8 mouse cellular contexts compared by ENCODE assay signal in genomic region chr13:23518885-23519284, GRCm38 (mm10). TPM values are rescaled to one million over a fixed set of nuclear protein-coding genes. Genes with fewer than 3 reads are reported as not detected.
DNase-seq lines count a peak whose midpoint lies in the region; ATAC-seq and TF ChIP-seq lines count a peak whose summit lies in the region.

No protein-coding gene starts in this region.

- no peaks in the 10 kb centered on the region for H3K9me3 ChIP-seq in G1E (replicated peaks)
- H3K9me3 ChIP-seq in hindbrain, embryonic 13.5 days = no peaks in the 10 kb centered on the region
- no peaks in the 10 kb centered on the region for H3K9me3 ChIP-seq in lung, postnatal 0 days (ENCODE audit: low read length)

- peak overlapping the region; percentile 67 for H3K4me3 ChIP-seq in G1E (ENCODE audit: low read depth, low read length)
- peak overlapping the region; percentile 37 for H3K4me3 ChIP-seq in hindbrain, embryonic 13.5 days
- H3K4me3 ChIP-seq in lung, postnatal 0 days (ENCODE audit: low read depth, low read length) = peak overlapping the region; percentile 52

- H3K27ac ChIP-seq in hindbrain, embryonic 13.5 days = no peak overlapping the region
- peak overlapping the region; percentile 74 for H3K27ac ChIP-seq in lung, postnatal 0 days (ENCODE audit: low read length)

- under 1% methylated on average over 6 of the region's 6 CpGs for WGBS in hindbrain, embryonic 13.5 days
- under 1% methylated on average over 6 of the region's 6 CpGs for WGBS in lung, postnatal 0 days

- no peak for TF ChIP-seq CTCF in G1E (IDR thresholded peaks at IDR 0.05; ENCODE audit: low read depth, low read length)
- TF ChIP-seq CTCF in lung, postnatal 0 days (IDR thresholded peaks at IDR 0.05) = no peak

- no peaks in the 10 kb centered on the region for H3K36me3 ChIP-seq in G1E (replicated peaks)
- H3K36me3 ChIP-seq in hindbrain, embryonic 13.5 days = no peaks in the 10 kb centered on the region
- no peaks in the 10 kb centered on the region for H3K36me3 ChIP-seq in lung, postnatal 0 days (ENCODE audit: insufficient read depth, low read length)

- H3K27me3 ChIP-seq in G1E (ENCODE audit: insufficient read depth, low read length) = no peaks in the 10 kb centered on the region
- no peaks in the 10 kb centered on the region for H3K27me3 ChIP-seq in hindbrain, embryonic 13.5 days
- H3K27me3 ChIP-seq in lung, postnatal 0 days (replicated peaks; ENCODE audit: insufficient read depth, low read length) = no peaks in the 10 kb centered on the region

- no peak overlapping the region for H3K9ac ChIP-seq in hindbrain, embryonic 13.5 days
- no peak overlapping the region for H3K9ac ChIP-seq in lung, postnatal 0 days (replicated peaks; ENCODE audit: low read depth)

- H3K4me1 ChIP-seq in G1E (ENCODE audit: insufficient read depth, low read depth, low read length) = peaks cover 38% of the 10 kb centered on the region
- peaks cover 9% of the 10 kb centered on the region for H3K4me1 ChIP-seq in hindbrain, embryonic 13.5 days (replicated peaks)
- no peaks in the 10 kb centered on the region for H3K4me1 ChIP-seq in lung, postnatal 0 days (ENCODE audit: insufficient read depth, low read depth, low read length)

- peak; percentile 3; the same call in 1 of the 2 replicates for ATAC-seq in G1E (ENCODE audit: extremely low read depth, insufficient number of reproducible peaks, low FRiP score, poor library complexity, severe bottlenecking)
- no peak for ATAC-seq in hindbrain, embryonic 13.5 days (ENCODE audit: low FRiP score)
- ATAC-seq in lung, postnatal 0 days = peak; percentile 55

- H3K4me2 ChIP-seq in hindbrain, embryonic 13.5 days = peak overlapping the region; percentile 74
- H3K4me2 ChIP-seq in lung, postnatal 0 days (replicated peaks; ENCODE audit: low read depth, low read length) = peak overlapping the region; percentile 65

- TF ChIP-seq EP300 in lung, postnatal 0 days (IDR thresholded peaks at IDR 0.05) = no peak; the same call in 1 of the 2 replicates

- no peak for DNase-seq in G1E (ENCODE audit: low spot score)
- peak; percentile 90 for DNase-seq in cerebellum, adult 9-10 months
- DNase-seq in frontal cortex, adult 2 months (ENCODE audit: extremely low spot score in 1 of 2, low spot score in 1 of 2) = peak; percentile 71 to 97
- peak; percentile 71 to 93 for DNase-seq in layer of hippocampus, postnatal 14 days (ENCODE audit: low spot score in 2 of 2)
- DNase-seq in lung, postnatal 0 days (ENCODE audit: low spot score) = peak; percentile 79
- peak; percentile 42 for DNase-seq in ovary, postnatal 36 days (ENCODE audit: low spot score)
- DNase-seq in thymus, postnatal 36 days = peak; percentile 80 to 84

RNA-seq across cellular contexts. Expression of gene Hist1h4h, which starts 12.0 kb away (rescaled TPM):
- total RNA-seq in G1E (2014; fragmentation: Nextera tagmentation) (309 and 344 TPM in 2 replicates), G1E (2017) (843 and 1,115 TPM in 2 replicates)
- 11.0 and 66.6 TPM in 2 replicates for polyA plus RNA-seq in G1E (2012)
- polyA plus RNA-seq in frontal cortex, adult 2 months (2012; rRNA removed) = 26.6 and 33.5 TPM in 2 replicates
- polyA plus RNA-seq in hindbrain, embryonic 13.5 days (2015; fragmentation: Nextera tagmentation; extraction: Ambion mirVana) = 4.2 and 5.7 TPM in 2 replicates
- 100 to 1,000 TPM; 253 to 315 TPM for total RNA-seq in layer of hippocampus, postnatal 14 days (2021)
- polyA plus RNA-seq in lung, postnatal 0 days (2015; fragmentation: Nextera tagmentation; extraction: Ambion mirVana) = 5.5 and 7.0 TPM in 2 replicates

RNA-seq across cellular contexts. Expression of gene Hist1h2af, which starts 14.8 kb away (rescaled TPM):
- total RNA-seq in G1E (2014; fragmentation: Nextera tagmentation) (510 and 530 TPM in 2 replicates), G1E (2017) (1,417 and 2,284 TPM in 2 replicates)
- polyA plus RNA-seq in G1E (2012) = 1,681 and 3,392 TPM in 2 replicates
- 3.9 and 9.2 TPM in 2 replicates for polyA plus RNA-seq in frontal cortex, adult 2 months (2012; rRNA removed)
- 2.4 TPM in 1 of 2 replicates, not detected in the other for polyA plus RNA-seq in hindbrain, embryonic 13.5 days (2015; fragmentation: Nextera tagmentation; extraction: Ambion mirVana)
- total RNA-seq in layer of hippocampus, postnatal 14 days (2021) = 10 to 100 TPM; 23.4 to 33.5 TPM
- 1.3 and 1.7 TPM in 2 replicates for polyA plus RNA-seq in lung, postnatal 0 days (2015; fragmentation: Nextera tagmentation; extraction: Ambion mirVana)

RNA-seq across cellular contexts. Expression of gene Hist1h3g, which starts 16.3 kb away (rescaled TPM):
- total RNA-seq in G1E (2014; fragmentation: Nextera tagmentation) (647 and 719 TPM in 2 replicates), G1E (2017) (217 and 302 TPM in 2 replicates)
- polyA plus RNA-seq in G1E (2012) = 12.1 and 32.9 TPM in 2 replicates
- polyA plus RNA-seq in frontal cortex, adult 2 months (2012; rRNA removed) = 0.46 and 0.82 TPM in 2 replicates
- 1.8 and 3.0 TPM in 2 replicates for polyA plus RNA-seq in hindbrain, embryonic 13.5 days (2015; fragmentation: Nextera tagmentation; extraction: Ambion mirVana)
- total RNA-seq in layer of hippocampus, postnatal 14 days (2021) = 10 to 100 TPM in 1 of 2 experiments, 1 to 10 TPM in 1; 3.7 to 12.5 TPM
- polyA plus RNA-seq in lung, postnatal 0 days (2015; fragmentation: Nextera tagmentation; extraction: Ambion mirVana) = 0.30 and 0.80 TPM in 2 replicates

RNA-seq across cellular contexts. Expression of gene Hist1h2bh, which starts 24.3 kb away (rescaled TPM):
- total RNA-seq in G1E (2014; fragmentation: Nextera tagmentation) = 32.7 and 41.6 TPM in 2 replicates
- 77.6 and 126 TPM in 2 replicates for total RNA-seq in G1E (2017)
- 0.91 and 4.9 TPM in 2 replicates for polyA plus RNA-seq in G1E (2012)
- 0.15 and 0.44 TPM in 2 replicates for polyA plus RNA-seq in frontal cortex, adult 2 months (2012; rRNA removed)
- polyA plus RNA-seq in hindbrain, embryonic 13.5 days (2015; fragmentation: Nextera tagmentation; extraction: Ambion mirVana) = 0.29 TPM in 1 of 2 replicates, not detected in the other
- 1 to 10 TPM; 1.2 to 1.9 TPM for total RNA-seq in layer of hippocampus, postnatal 14 days (2021)
- 0.12 TPM in 1 of 2 replicates, not detected in the other for polyA plus RNA-seq in lung, postnatal 0 days (2015; fragmentation: Nextera tagmentation; extraction: Ambion mirVana)

RNA-seq across cellular contexts. Expression of gene Hist1h3f, which starts 25.0 kb away (rescaled TPM):
- total RNA-seq in G1E (2014; fragmentation: Nextera tagmentation) (125 and 143 TPM in 2 replicates), G1E (2017) (96.8 and 187 TPM in 2 replicates)
- 1.8 and 12.3 TPM in 2 replicates for polyA plus RNA-seq in G1E (2012)
- 0.22 and 0.59 TPM in 2 replicates for polyA plus RNA-seq in frontal cortex, adult 2 months (2012; rRNA removed)
- 0.38 TPM in 1 of 2 replicates, not detected in the other for polyA plus RNA-seq in hindbrain, embryonic 13.5 days (2015; fragmentation: Nextera tagmentation; extraction: Ambion mirVana)
- total RNA-seq in layer of hippocampus, postnatal 14 days (2021) = 10 to 100 TPM; 19.7 to 24.2 TPM
- 0.32 and 0.33 TPM in 2 replicates for polyA plus RNA-seq in lung, postnatal 0 days (2015; fragmentation: Nextera tagmentation; extraction: Ambion mirVana)

Comparison
In these comparisons a context has a peak if more than half of its experiments do, and no peak if none do; other contexts are left out.
1. RNA of gene Hist1h2af, which starts 14.8 kb away (polyA plus RNA-seq): 1,681 to 3,392 TPM in G1E; 3.9 to 9.2 TPM in frontal cortex, adult 2 months, 2.4 TPM in hindbrain, embryonic 13.5 days and 1.3 to 1.7 TPM in lung, postnatal 0 days; every median in the first group is over 100 times any median in the second.
2. Peak in every context shown above with its lines, with median percentiles within 50 percentile points of each other: H3K4me3 ChIP-seq.